Mouse (Mus musculus) kidney, adult 8-10 months (tissue): ENCODE results near the gene Susd4.
A peak's percentile ranks its signal among the peaks of the same experiment; 100 is the strongest.

ENCODE experiments used
- DNase-seq, 2 experiments: peaks; one replicate each; pipeline ENCODE4 v3.0.0; 2022

Susd4 gene

GRCm38 (mm10) chr1:182863396-182863795 is 99.7 kb downstream of the Susd4 start:
- peak; percentile 4 to 32 for DNase-seq

GRCm38 (mm10) chr1:182867886-182868285 is 104.2 kb downstream of the Susd4 start:
- DNase-seq, result no peak

GRCm38 (mm10) chr1:182868432-182869113 is 104.9 kb downstream of the Susd4 start:
- DNase-seq, result peak in 1 of 2 experiments; percentile 24

GRCm38 (mm10) chr1:182869114-182869456 is 105.4 kb downstream of the Susd4 start:
- DNase-seq, result no peak

- no peak for DNase-seq
Measured at GRCm38 (mm10) chr1:182878156-182878555, 114.5 kb downstream of the Susd4 start.

- DNase-seq, result no peak
Measured at GRCm38 (mm10) chr1:182878719-182879118, 115.1 kb downstream of the Susd4 start.

- no peak for DNase-seq
Measured at GRCm38 (mm10) chr1:182881246-182881645, 117.6 kb downstream of the Susd4 start.

- DNase-seq, result no peak
Measured at GRCm38 (mm10) chr1:182882611-182883010, 119.0 kb downstream of the Susd4 start.

GRCm38 (mm10) chr1:182895698-182896097 is 132.0 kb downstream of the Susd4 start:
- DNase-seq, result peak; percentile 28 to 46

- no peak for DNase-seq
Measured at GRCm38 (mm10) chr1:182897071-182897470, 133.4 kb downstream of the Susd4 start.

- no peak for DNase-seq
Measured at GRCm38 (mm10) chr1:182897506-182898138, 134.0 kb downstream of the Susd4 start.

- no peak for DNase-seq
Measured at GRCm38 (mm10) chr1:182902095-182902494, 138.4 kb downstream of the Susd4 start.

- no peak for DNase-seq
Measured at GRCm38 (mm10) chr1:182902906-182903305, 139.2 kb downstream of the Susd4 start.

GRCm38 (mm10) chr1:182905669-182906068 is 142.0 kb downstream of the Susd4 start:
- no peak for DNase-seq

- peak; percentile 85 to 87 for DNase-seq
Measured at GRCm38 (mm10) chr1:182908050-182909036, 144.7 kb downstream of the Susd4 start.

- no peak for DNase-seq
Measured at GRCm38 (mm10) chr1:182909066-182909465, 145.4 kb downstream of the Susd4 start.

GRCm38 (mm10) chr1:182909596-182909995 is 145.9 kb downstream of the Susd4 start:
- no peak for DNase-seq

- DNase-seq, result no peak
Measured at GRCm38 (mm10) chr1:182912591-182912990, 148.9 kb downstream of the Susd4 start.

- DNase-seq, result no peak
Measured at GRCm38 (mm10) chr1:182914121-182914908, 150.7 kb downstream of the Susd4 start.

GRCm38 (mm10) chr1:182916166-182916565 is 152.5 kb downstream of the Susd4 start:
- DNase-seq, result no peak

GRCm38 (mm10) chr1:182918718-182919346 is 155.2 kb downstream of the Susd4 start:
- DNase-seq, result no peak

- no peak for DNase-seq
Measured at GRCm38 (mm10) chr1:182922824-182923223, 159.2 kb downstream of the Susd4 start.
